Mouse (Mus musculus) liver, embryonic 14.5 days (tissue): ENCODE data around the gene Tmem14c.

ENCODE experiments used
- CTCF ChIP-seq: IDR thresholded peaks from 2 replicates; pipeline ENCODE4 v1.5.1; 2016; ENCODE audit warnings: antibody characterized with exemption, low read depth, control low read depth
- EP300 ChIP-seq: IDR thresholded peaks from 2 replicates; pipeline ENCODE4 v1.6.1; 2016; ENCODE audit warnings: antibody characterized with exemption, low read depth

DNA sequence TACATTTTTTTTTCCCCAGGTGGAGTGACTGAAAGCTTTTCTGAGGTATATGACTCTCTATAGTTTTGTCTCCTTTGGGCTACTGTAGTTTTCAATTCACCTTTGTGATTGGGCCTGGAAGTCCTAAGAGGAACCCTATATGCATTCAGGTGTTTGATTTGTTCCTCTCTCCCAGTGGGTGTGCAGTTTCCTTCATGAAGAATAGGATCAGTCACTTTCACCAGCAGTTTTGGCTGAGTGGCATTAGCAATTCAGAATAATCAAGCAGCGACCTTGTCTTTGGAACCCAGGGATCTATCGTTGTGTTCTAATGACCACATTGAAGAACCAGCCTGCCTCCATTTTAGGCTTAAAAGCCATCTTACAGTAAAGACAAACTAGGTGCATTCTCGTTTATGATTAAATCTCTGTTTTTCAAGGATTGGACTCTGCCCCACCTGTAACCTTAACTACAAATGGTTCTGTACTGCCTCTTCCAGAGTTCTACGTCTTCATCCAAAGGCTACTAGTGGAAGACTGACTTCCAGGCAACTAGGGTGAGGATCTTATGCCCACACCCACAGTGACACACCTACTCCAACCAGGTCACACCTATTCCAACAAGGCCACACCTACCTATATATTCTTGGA is 46.2 kb upstream of the Tmem14c start:
- no peak for TF ChIP-seq CTCF
- no peak for TF ChIP-seq EP300
